Mouse (Mus musculus) c-Kit-negative CD71-positive TER-119-positive erythroid progenitor cells, embryonic 14.5 days (primary cell): ENCODE results near the gene Rxfp3.

Source experiments
- DNase-seq: peaks from one replicate; pipeline ENCODE4 v3.0.0-alpha.2; 2013; ENCODE audit warnings: low read depth, low spot score

Gene Rxfp3

GRCm38 (mm10) chr15:11037711-11038110, at the start of gene Rxfp3:
Gene Rxfp3, minus strand, starts transcription at chr15:11037991.
- DNase-seq, result no peak

DNA sequence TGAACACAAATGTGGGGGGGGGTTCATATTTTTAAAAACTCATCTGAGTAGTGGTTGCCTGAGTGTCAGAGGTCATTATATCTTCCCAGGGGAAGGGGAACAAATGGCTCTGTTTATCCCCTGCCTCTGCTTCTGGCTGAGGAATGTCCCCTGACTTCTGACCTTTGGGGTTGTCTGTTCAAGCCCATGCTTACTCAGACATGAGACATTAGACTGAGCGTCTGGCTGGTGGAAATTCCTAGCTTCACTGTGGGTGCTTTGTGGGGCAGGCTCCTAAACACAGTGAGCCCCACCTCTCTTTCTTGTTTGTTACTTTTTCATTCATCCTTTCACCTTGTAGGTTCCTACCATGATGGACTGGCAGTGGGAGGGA, 47.2 kb upstream of the Rxfp3 start:
- no peak for DNase-seq

GRCm38 (mm10) chr15:11084241-11084992, 46.6 kb upstream of the Rxfp3 start:
- DNase-seq, result no peak

- DNase-seq, result no peak
These were observed 45.9 kb upstream of the Rxfp3 start for GRCm38 (mm10) chr15:11083678-11084077.

- DNase-seq, result no peak
These were observed 45.3 kb upstream of the Rxfp3 start for GRCm38 (mm10) chr15:11082961-11083569.

DNA sequence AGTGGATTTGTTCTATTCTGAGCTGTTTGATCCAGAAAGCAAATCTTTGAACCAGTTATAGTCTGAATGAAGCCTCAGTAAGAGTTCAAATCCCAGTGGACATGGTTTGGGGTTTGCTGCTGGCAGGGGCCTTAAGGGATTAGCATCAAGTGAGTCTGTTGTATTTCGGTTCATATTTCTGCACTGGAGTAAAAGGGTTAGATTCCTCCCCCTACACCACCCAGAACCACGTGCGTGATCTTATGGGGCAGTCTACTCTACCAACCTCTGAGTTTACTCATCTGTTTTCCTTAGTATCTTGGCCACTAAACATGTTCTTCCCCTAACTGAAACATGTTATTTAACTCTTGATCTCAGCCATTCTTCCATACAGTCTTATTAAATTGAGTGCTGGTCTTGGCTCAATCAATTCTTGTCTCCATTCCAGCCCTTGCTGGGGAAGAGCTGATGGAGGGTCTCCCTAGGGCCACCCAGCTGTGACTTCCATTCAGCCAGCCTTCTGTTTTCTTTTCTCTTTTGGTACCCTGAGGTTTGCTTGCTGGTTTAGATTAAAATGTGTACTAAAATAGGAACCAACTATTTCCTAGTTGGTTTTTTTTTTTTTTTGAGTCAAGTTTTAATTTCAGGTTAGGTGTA, 38.1 kb upstream of the Rxfp3 start:
- no peak for DNase-seq

DNA sequence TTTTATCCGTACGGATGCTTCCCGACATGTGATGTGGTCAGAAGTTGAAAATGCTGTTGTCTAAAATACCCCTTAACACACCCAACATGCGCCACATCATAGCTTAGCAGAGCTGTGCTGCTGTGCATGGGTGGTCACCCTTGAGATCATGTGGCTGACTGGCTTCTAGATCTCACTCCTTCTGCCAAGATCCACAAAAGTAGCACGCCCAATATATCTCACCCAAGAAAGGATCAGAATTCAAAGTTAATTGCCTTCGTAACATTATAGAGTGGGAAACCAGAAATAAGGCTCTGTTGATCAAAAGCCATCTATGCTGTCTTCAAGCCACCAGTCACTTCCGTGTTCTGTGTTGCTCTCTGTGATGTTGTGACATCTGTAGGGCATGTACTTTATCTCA, 30.1 kb upstream of the Rxfp3 start:
- DNase-seq, result no peak

DNA sequence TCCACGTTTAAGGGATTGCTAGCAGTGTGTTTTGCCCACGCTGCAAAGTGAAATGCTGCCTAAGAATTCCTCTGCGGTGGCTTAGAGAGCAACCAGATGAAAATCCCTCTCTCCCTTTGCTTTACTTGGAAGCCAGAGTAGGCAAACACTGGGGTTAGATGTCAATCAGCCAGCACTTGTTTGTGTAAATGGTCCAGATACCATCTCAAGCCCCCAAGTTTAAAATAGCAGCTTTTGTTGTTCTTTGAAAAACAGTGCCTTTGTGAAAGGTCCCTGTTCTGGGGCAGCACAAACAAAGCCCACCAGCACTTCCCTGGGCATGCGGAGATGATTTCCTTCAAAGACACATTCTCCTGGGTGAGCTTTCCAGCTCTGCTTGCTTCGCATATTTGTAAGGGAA, 28.5 kb upstream of the Rxfp3 start:
- no peak for DNase-seq

- no peak for DNase-seq
These were observed 27.9 kb upstream of the Rxfp3 start for GRCm38 (mm10) chr15:11065528-11066171.

DNA sequence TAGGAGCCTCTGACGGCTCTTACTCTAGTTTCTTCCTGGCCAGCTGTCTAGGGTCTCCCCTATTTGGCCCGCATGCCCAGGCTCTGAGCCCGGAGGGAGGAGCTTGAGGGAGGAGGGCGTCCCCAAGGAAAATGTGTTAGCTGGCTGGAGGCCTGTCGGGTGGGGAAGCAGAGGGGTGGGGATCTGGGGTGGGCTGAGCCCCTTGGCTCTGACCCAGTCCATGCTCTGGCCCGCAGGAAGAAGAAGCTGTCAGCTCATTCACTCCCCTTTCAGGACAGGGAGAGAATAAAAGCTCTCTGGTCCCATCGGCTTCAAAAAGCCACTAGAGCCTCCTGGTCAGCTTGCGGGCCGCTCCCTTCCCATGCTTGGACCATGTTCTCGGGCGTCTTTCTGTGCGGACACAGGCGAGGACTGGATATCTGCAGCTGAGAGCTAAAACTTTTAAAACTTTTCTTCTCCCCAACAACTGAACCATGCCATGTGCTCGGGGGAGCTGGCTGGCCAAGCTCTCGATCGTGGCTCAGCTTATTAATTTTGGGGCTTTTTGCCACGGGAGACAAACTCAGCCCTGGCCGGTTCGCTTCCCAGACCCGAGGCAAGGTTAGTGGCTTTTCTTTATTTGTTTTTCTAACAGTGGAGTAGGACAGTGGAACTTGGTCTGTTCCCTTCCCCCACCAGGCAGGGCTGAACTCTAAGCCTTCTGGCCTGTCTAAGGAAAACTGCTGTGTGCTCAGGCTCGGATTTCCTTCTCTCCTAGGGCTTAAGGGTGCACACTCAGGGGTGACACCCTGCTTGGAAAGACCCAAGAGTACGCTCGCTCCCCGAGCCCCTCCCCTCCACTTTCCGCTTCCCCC, 27.0 kb upstream of the Rxfp3 start, which contains the start of gene Adamts12:
Adamts12 (plus strand) TSS at position 233 of the 854 bp plus-strand sequence.
- DNase-seq, result no peak

DNA sequence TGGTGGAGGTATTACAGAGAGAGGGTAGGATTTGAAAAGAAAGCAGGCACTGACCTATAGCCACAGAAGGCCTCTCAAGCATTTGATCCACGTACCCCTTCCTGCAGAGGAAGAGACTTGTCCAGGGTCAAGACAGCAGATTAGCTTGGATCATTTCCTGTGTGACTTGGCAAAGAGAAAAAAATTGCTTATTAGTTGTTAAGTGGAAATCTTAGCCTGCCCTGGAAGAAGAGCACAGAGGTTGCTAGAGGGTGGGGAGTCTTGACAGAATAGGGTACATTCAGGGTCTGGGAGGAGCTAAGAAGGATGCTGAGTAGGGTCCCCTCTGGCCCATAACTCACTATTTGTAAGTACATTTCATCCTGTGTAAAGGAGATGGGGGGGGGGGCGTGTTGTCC, 26.4 kb upstream of the Rxfp3 start:
- no peak for DNase-seq

DNA sequence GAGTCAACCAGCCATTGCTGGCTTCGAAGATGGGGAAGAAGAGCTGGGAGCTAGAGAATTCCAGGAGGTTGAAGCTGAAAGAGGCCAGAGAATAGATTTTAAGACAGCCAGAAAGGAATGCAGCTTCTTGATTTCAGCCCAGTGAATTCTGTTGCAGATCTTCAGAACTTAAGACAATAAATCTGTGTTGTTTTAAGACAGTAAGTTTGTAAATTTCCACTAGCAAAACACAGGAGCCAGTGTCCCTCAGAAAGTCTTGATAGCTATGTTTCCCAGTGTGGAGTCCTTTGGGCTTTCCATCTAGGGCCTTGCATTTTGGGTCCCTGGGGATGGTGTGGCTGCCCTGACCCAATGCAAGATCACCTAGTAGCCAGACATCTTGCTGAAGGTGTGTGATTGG, 25.1 kb upstream of the Rxfp3 start:
- no peak for DNase-seq

DNA sequence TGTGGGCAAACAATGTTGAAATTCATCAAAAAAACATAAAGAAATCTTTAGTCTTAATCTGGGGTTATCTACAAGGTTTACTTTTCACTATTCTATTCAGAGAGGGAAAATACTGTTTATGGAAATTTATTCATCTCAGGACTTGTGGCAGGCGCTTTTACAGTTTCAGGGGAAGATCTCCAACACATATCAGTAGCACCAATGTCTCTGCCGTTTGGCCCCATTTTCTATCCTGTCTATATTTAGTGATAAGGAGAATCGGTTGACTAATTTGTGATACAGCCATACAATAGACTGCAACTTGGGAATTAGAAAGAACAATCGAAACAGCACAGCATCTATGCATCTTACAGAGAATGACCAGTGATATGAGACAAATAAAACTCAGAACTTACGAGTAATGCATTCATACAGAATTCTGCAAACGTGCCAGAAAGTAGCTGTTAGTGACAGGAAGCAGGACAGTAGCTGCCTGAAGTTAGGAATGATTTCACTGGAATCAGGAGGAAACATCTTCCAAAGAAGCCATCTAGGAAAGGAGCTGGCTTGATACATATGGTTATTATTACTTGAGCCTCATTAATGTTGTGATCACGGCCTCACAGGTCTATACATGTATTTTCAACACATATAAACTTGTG, 16.8 kb upstream of the Rxfp3 start:
- DNase-seq, result no peak

DNA sequence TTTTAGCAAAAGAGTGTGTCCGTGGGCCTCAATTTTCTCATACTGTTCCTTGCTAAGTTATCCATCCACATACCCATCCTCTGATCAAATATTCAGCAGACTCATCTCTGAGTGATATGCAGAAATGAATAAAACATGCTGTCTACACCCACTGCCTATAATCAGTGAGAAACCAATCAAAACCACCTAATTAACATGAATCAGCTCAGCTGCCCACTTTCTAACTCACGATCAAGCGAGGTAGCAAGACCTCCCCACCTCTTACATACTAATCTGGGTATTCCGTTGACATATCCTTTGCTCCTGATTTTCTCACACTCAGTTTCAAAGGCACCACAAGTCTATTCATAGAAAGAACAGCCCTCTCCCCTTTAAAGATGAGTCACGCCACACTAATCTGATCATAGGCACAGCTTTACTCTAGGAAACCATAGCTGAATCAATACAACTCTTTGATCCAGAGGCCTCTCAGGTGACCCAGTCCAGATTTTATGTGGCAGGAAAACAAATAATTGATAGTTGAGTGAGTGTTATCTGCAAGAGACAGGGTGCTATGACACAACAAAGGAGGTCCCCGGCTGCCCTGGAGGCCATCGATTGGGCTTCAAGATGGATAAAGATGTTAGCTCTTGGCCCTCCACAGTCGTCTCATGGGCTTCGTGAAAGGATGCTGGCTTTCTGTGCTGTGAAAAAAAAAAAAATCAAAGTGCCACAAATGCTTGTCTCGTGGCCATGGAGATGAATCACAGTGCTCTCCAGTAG, 16.1 kb upstream of the Rxfp3 start:
- DNase-seq, result no peak

- no peak for DNase-seq
These were observed 5.0 kb upstream of the Rxfp3 start for GRCm38 (mm10) chr15:11042828-11043227.

DNA sequence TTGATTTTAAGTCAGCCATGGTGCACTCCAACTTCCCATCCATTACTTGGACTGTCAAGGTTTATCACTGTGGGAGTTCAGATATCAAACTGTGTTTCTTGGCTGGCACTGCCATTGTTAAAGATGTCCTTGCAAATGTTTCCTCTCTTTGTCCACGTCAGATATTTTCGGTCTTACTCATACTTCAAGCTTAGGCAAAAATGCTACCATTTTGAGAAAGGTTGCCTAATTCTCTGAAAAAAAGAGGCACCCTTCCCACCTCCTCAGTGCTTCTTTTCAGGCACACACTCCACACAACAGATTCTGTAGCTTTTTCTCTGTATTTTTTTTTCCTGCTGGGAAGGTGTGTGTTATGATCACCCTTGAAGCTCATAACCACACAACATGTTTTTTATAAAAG, 3.4 kb upstream of the Rxfp3 start:
- DNase-seq, result no peak

GRCm38 (mm10) chr15:11040067-11040466, 2.3 kb upstream of the Rxfp3 start:
- DNase-seq, result no peak

- DNase-seq, result no peak
These were observed 685 bp upstream of the Rxfp3 start for GRCm38 (mm10) chr15:11038476-11038875.

- DNase-seq, result no peak
These were observed 455 bp downstream of the Rxfp3 start for GRCm38 (mm10) chr15:11037376-11037695.
